Mouse (Mus musculus) C2C12 (cell line): Measurements from ENCODE around the gene Olfr283.

Experiments
- CTCF ChIP-seq: IDR thresholded peaks from one replicate; pipeline ENCODE4 v1.5.1; 2011; ENCODE audit not compliant: control insufficient read depth, insufficient read depth, insufficient read length
- MAX ChIP-seq: IDR thresholded peaks from one replicate; pipeline ENCODE4 v1.6.1; 2011; ENCODE audit warnings: mild to moderate bottlenecking, control low read depth
- MYOD1 ChIP-seq: IDR thresholded peaks from one replicate; pipeline ENCODE4 v1.6.1; 2011; ENCODE audit warnings: low read depth; ENCODE audit not compliant: control insufficient read depth, insufficient read length
- MYOG ChIP-seq: IDR thresholded peaks from one replicate; pipeline ENCODE4 v1.6.1; 2011; ENCODE audit not compliant: control insufficient read depth, insufficient read length; ENCODE audit errors: extremely low read depth

DNA sequence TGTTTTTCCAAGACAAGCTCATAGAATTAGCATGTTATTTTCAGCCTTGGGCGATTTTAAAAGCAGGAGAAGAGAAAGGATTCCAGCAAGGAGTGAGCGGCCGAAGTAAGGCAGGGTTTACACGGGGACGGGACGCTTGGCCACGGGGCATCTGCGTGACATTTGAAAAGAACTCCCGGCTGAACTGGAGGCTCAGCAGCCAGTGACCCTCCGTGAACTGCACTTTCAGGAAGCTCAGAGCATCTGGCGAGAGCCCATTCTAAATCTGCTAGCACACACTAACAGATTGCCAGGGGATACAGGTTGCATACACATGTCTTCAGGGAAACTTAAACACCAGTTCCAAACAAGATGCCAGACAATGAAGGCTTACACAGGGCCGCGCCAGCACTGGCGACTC is 43.6 kb upstream of the Olfr283 start:
- TF ChIP-seq CTCF (no peak), MAX (no peak), MYOG (no peak), MYOD1 (no peak)
